Mouse (Mus musculus): ENCODE measurements around the gene Tspan31.

- TF ChIP-seq POU5F1 (IDR thresholded peaks at IDR 0.05; ENCODE audit: borderline replicate concordance, low read length) (no peak), CTCF (conservative IDR thresholded peaks at IDR 0.05; ENCODE audit: low read length) (no peak)
These were observed 3.5 kb downstream of the Tspan31 start for GRCm38 (mm10) chr10:127066519-127067018.
